Mouse (Mus musculus) midbrain, embryonic 10.5 days (tissue): ENCODE data around the gene Cenpf. TPM values are rescaled to one million over a fixed set of nuclear protein-coding genes. Genes with fewer than 3 reads are reported as not detected.

Experiments used
- DNase-seq: peaks from one replicate; pipeline ENCODE4 v3.0.0-alpha.2; 2017; ENCODE audit warnings: low spot score
- H3K27ac ChIP-seq: fragments of 300-500 bp; sonication (generic); replicated peaks from 2 replicates; pipeline ENCODE4 v1.5.1; 2016; ENCODE audit warnings: mild to moderate bottlenecking
- H3K27me3 ChIP-seq: fragments of 300-500 bp; sonication (generic); 2 replicates; pipeline ENCODE4 v1.6.1; 2016; ENCODE audit warnings: low read depth, mild to moderate bottlenecking; ENCODE audit not compliant: poor library complexity, severe bottlenecking
- H3K36me3 ChIP-seq: fragments of 300-500 bp; sonication (generic); 2 replicates; pipeline ENCODE4 v1.6.1; 2016; ENCODE audit warnings: mild to moderate bottlenecking, moderate library complexity
- H3K4me1 ChIP-seq: fragments of 300-500 bp; sonication (generic); 2 replicates; pipeline ENCODE4 v1.6.1; 2016
- H3K4me3 ChIP-seq: fragments of 300-500 bp; sonication (generic); 2 replicates; pipeline ENCODE4 v1.5.1; 2016; ENCODE audit warnings: mild to moderate bottlenecking, moderate library complexity
- H3K9me3 ChIP-seq: fragments of 300-500 bp; sonication (generic); replicated peaks from 2 replicates; pipeline ENCODE4 v1.6.1; 2016; ENCODE audit warnings: mild to moderate bottlenecking
- WGBS: fragments of 180-500 bp; shearing (Covaris S2); methylation state at CpG from one replicate; pipeline ENCODE4 v1.1.7; 2016; 5-methylcytosine and 5-hydroxymethylcytosine counted together
- polyA plus RNA-seq: library from polyadenylated mRNA; unstranded; fragments of >200 nt; fragmentation: Nextera tagmentation; extraction: Ambion mirVana; gene quantifications from 2 replicates; pipeline ENCODE4 v1.2.1, GENCODE M21; 2016

The Cenpf gene
- polyA plus RNA-seq, 1 experiment from 2014 or later = 131 TPM

GRCm38 (mm10) chr1:189613076-189613475 is 74.8 kb downstream of the Cenpf start:
- DNase-seq = no peak
- 87% methylated on average over 7 of the region's 7 CpGs for WGBS
- no peaks in the 10 kb centered on the region for H3K9me3 ChIP-seq
- no peaks in the 10 kb centered on the region; the same call in 1 of the 2 replicates for H3K4me1 ChIP-seq
- no peaks in the 10 kb centered on the region for H3K27me3 ChIP-seq
- no peak overlapping the region for H3K27ac ChIP-seq
- no peaks in the 10 kb centered on the region for H3K36me3 ChIP-seq
- H3K4me3 ChIP-seq = no peak overlapping the region

GRCm38 (mm10) chr1:189611775-189612174 is 76.1 kb downstream of the Cenpf start:
- Histone ChIP-seq H3K4me1 (no peaks in the 10 kb centered on the region; the same call in 1 of the 2 replicates), H3K27ac (no peak overlapping the region), H3K4me3 (no peak overlapping the region), H3K36me3 (no peaks in the 10 kb centered on the region), H3K27me3 (no peaks in the 10 kb centered on the region), H3K9me3 (no peaks in the 10 kb centered on the region)
- DNase-seq = no peak
- 69% methylated on average over 4 of the region's 4 CpGs for WGBS

- 40% methylated on average over 5 of the region's 5 CpGs for WGBS
- H3K9me3 ChIP-seq = no peaks in the 10 kb centered on the region
These were observed 79.2 kb downstream of the Cenpf start for GRCm38 (mm10) chr1:189608640-189609039.

GRCm38 (mm10) chr1:189608039-189608438 is 79.8 kb downstream of the Cenpf start:
- H3K27ac ChIP-seq = no peak overlapping the region
- DNase-seq = no peak
- H3K4me3 ChIP-seq = no peak overlapping the region
- WGBS = 88% methylated on average over 3 of the region's 3 CpGs
- H3K4me1 ChIP-seq = no peaks in the 10 kb centered on the region; the same call in 1 of the 2 replicates
- H3K27me3 ChIP-seq = no peaks in the 10 kb centered on the region
- H3K9me3 ChIP-seq = no peaks in the 10 kb centered on the region
- H3K36me3 ChIP-seq = no peaks in the 10 kb centered on the region

More at GRCm38 (mm10) chr1:189608640-189609039, 79.2 kb downstream of the Cenpf start:
- H3K27ac ChIP-seq = no peak overlapping the region
- DNase-seq = no peak
- H3K4me3 ChIP-seq = no peak overlapping the region
- no peaks in the 10 kb centered on the region for H3K27me3 ChIP-seq
- no peaks in the 10 kb centered on the region for H3K36me3 ChIP-seq
- no peaks in the 10 kb centered on the region; the same call in 1 of the 2 replicates for H3K4me1 ChIP-seq

GRCm38 (mm10) chr1:189605598-189606126 is 82.2 kb downstream of the Cenpf start:
- Histone ChIP-seq H3K27me3 (no peaks in the 10 kb centered on the region), H3K27ac (no peak overlapping the region)
- WGBS = 90% methylated on average over 8 of the region's 8 CpGs

GRCm38 (mm10) chr1:189597096-189597495 is 90.8 kb downstream of the Cenpf start:
- H3K4me3 ChIP-seq = no peak overlapping the region
- peaks cover under 1% of the 10 kb centered on the region; the same call in 1 of the 2 replicates for H3K4me1 ChIP-seq
- no peak for DNase-seq
- H3K36me3 ChIP-seq = no peaks in the 10 kb centered on the region
- H3K27me3 ChIP-seq = no peaks in the 10 kb centered on the region
- H3K27ac ChIP-seq = no peak overlapping the region
- 92% methylated on average over 3 of the region's 3 CpGs for WGBS
- H3K9me3 ChIP-seq = no peaks in the 10 kb centered on the region

More at GRCm38 (mm10) chr1:189605598-189606126, 82.2 kb downstream of the Cenpf start:
- Histone ChIP-seq H3K4me1 (peaks cover 4% of the 10 kb centered on the region; the same call in 1 of the 2 replicates), H3K4me3 (no peak overlapping the region), H3K36me3 (no peaks in the 10 kb centered on the region), H3K9me3 (no peaks in the 10 kb centered on the region)
- DNase-seq = no peak

Other genes starting within 250 kb of the Cenpf start
- 4.5 and 4.6 TPM in 2 replicates for gene Ptpn14, start 40.2 kb upstream of the Cenpf start, polyA plus RNA-seq
- gene Smyd2, start 234.3 kb upstream of the Cenpf start, polyA plus RNA-seq = 62.7 and 68.3 TPM in 2 replicates